Mouse (Mus musculus) thymus, adult 18-20 months (tissue): Measurements from ENCODE around the gene Tcam1.
"Not testable (repeated sequence)": the region's sequence is repeated elsewhere in the genome, so short reads cannot be mapped to it uniquely, and the experiment has no call there.

Experiments
- DNase-seq, 2 experiments: peaks; one replicate each; pipeline ENCODE4 v3.0.0; 2022; ENCODE audit warnings: mixed read lengths in 2 of 2

The Tcam1 gene

GRCm38 (mm10) chr11:106276454-106276853 is at the start of gene Tcam1:
Gene Tcam1, plus strand, starts transcription at chr11:106276672.
- peak; percentile 82 to 83 for DNase-seq

DNA sequence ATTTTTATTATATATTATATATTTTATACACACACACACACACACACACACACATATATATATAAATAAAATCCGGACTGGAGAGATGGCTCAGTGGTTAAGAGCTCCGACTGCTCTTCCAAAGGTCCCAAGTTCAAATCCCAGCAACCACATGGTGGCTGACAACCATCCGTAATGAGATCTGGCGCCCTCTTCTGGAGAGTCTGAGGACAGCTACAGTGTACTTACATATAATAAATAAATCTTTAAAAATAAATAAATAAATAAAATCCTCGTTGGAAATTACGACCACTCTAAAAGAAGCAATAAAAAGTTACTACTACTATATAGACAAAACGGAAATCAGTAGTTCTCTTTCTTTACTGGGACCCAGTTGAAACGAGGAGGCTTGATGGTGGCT is 42.5 kb upstream of the Tcam1 start:
- DNase-seq: not testable (repeated sequence)

DNA sequence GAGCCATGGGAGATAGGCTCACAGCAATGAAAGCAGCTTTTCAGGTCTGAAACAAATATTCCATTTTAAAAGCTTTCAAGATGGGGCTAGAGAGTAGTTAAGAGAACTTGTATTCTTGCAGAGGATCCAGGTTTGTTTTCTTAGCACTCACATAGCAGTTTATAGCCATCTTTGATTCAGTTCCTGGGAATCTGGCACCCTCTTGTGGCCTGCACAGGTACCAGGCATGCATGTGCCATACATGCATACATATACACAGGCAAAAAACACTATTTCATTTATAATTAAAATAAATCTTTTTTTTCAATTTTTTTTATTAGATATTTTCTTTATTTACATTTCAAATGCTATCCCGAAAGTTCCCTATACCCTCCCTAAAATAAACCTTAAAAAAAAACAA is 29.6 kb upstream of the Tcam1 start:
- no peak for DNase-seq

DNA sequence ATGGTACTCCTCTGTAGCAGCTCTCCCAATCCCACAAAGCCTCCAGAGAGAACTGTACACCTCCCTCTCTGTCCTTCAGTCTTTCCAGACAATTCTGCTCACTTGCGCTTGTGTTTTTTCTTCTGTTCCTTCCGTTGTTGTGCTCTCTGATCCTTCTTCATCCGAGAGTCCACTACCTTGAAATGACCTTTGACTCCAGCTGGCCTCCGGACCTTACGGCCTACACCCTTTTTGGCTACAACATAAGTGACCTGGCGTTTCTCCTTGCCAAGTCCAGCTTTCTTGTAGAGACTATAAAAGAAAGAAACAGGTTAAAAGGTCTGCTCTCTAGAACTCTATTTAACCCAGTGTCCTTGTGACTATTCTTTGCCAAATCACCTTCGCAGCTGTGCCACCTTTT is 27.1 kb upstream of the Tcam1 start:
- DNase-seq: no peak

DNA sequence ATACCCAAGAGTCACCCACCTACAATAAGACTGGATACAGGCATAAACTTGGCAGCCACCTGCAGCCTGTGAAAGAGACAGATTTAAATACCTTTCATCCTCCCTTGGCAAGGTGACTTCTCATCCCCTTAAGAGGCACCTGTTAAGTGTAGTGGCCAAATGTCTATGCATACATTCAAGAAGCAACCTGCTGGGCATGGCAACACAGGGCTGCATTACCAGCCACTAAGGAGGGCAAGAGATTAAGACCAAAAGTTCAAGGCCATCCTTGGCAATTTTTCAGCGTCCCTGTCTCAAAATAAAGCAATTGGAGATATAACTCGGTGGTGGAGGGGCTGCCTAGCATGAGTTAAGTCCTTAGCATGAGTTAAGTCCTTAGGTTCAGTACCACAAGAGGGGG is 21.7 kb upstream of the Tcam1 start:
- no peak for DNase-seq

DNA sequence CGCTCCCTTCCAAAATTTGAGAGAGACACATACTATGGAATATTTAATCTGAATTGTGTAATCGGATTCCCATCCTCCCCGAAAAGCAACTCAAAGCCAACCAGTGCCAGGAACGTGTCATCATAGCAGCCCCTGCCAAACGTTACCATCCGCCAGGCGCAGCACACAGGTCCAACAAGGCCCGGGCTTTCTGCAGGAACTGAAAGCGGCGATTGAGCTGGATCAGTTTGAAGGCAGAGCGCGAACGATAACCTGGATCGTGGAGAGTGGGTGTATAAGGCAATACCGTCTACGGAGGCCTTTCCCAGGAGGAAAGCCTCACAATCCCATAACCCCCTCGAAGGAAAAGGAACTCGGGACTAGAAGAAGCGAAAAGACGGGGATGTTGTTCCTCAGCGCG is 21.3 kb upstream of the Tcam1 start:
- DNase-seq: no peak

DNA sequence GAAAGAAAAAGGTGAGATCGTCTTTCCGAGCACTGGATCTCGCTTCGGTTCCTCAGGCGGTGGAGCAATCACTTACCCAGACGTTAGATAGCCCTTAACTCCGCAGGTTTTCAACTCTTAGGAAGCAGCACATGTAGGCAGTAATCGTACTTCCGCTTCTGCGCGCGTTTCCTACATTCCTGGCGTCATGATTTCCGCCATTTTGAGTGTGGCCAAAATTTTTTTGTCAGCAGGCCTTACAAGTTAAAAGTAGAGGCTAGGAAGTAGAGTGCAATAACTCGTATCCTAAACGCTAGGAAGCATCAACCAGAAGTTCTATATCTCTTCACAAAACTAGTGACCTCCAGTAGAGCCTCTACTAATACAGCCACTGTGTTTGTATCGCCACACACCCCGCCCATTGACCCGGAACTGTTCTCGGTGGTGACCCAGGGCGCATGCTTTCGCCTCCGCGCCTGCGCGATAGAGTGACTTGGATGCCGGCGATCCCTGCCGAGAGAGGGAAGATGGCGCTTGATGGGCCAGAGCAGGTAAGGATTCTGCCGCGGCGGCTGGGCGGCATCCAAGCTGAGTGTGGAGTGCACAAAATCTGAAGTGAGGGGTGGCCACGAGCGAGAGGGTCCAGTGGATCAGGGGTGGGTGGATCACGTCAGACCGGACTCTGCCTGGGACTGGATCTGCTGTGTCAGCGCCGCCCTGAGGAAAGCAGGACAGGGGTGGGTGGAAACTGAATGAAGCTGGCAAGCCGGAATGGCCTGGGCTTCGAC is 20.6 kb upstream of the Tcam1 start, which contains the start of the genes Ftsj3 and Psmc5:
TSS of gene Ftsj3 (minus strand) at position 395 of the 767 bp plus-strand sequence.
TSS of gene Psmc5 (plus strand) at position 470 of the 767 bp plus-strand sequence.
- DNase-seq: peak; percentile 93 to 96

DNA sequence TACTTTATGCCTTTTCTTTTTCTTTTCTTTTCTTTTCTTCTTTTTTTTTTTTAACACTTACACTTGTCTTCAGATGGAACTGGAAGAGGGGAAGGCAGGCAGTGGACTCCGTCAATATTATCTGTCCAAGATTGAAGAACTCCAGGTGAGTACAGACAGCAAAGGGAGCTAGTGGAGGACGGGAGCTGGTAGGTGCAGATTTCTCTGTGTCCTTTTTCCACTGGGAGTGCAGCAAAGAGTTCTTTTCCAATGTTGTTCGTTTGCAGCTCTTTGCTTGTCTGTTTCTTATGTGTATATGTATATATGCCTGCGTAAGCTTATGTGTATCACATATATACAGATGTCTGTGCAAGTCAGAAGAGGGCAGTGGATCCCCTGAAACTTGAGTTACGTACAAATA is 19.7 kb upstream of the Tcam1 start:
- no peak for DNase-seq

- no peak for DNase-seq
These were observed 15.5 kb upstream of the Tcam1 start for GRCm38 (mm10) chr11:106260826-106261450.

DNA sequence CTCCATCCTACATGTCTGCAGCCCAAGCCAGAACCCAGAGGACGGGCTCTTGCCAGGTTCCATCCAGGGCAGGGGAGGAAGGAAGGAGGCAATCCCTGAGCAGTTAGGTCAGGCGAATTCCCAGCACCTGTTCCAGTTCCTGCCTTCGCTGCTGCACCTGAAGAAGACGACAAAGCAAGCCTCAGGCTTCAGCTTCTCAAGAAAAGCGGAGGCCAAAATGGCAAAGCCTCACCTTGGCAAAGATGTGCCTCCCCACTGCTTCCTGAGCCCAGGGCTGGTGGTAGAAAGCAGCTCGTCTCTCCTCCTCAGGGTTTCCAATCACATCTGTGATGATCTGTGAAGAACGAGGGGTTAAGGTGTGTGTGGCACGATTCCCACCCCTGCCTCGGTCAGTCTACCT is 12.5 kb upstream of the Tcam1 start:
- no peak for DNase-seq

DNA sequence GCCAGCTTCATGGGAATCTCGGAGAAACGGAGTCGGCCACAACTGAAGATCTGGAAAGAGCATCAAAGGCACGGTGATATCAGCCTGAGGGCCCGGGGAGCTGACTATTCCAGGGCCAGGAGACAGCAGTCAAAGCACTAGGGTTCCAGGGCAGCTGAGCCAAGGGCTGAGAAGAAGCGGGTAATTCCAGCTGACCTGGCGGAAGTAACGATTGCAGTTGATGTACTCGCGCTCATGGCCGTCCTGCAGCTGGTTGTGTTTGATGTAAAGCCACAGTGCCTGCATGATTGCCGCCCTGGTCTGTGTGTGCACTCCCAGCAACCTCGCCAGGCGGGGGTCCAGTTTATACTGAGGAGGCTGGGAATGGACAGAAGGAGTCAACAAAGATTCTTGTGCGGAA is 11.5 kb upstream of the Tcam1 start:
- DNase-seq: no peak

GRCm38 (mm10) chr11:106265570-106265969 is 10.9 kb upstream of the Tcam1 start:
- DNase-seq: no peak

DNA sequence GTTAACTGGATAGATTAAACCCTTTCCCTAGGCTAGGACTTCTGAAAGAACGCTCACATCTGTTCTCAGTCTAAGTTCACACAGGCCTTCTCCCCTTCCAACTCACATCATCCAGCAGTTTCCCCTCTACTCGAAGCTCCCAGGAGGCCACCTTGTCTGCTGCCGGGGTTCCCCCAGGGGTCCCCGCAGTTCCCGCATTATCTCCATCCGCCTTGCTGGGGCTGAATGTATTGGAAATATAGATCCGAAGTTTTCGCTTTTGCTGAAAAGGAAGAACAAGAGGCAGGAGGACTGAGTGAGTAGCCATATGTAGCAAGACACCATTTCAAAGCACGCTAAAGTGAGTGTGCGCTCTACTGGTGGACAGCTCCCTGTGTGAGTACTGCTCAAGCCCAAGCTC is 10.0 kb upstream of the Tcam1 start:
- DNase-seq: no peak

GRCm38 (mm10) chr11:106267311-106267852 is 9.1 kb upstream of the Tcam1 start:
- no peak for DNase-seq

- no peak for DNase-seq
These were observed 8.6 kb upstream of the Tcam1 start for GRCm38 (mm10) chr11:106267871-106268270.

GRCm38 (mm10) chr11:106268326-106269059 is 8.0 kb upstream of the Tcam1 start:
- DNase-seq: no peak

DNA sequence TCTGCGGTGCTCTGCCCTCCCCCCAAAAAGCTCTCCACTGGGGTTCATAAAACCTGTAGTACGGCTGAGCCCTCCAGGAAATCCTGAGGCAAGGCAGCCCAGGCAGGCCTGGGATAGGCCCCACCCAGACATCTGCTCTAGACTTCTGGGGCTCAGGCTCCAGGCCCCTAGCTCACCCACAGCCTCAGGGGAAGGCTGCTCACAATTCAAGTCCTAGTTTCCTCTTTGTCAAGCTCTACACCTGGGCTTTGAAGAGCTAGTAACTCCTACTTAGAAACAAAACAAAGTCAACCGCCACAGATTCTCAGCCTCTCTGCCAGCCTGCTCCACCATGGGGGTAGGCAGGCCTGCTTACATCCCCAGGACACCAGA is 7.4 kb upstream of the Tcam1 start:
- DNase-seq: peak; percentile 71 to 81

DNA sequence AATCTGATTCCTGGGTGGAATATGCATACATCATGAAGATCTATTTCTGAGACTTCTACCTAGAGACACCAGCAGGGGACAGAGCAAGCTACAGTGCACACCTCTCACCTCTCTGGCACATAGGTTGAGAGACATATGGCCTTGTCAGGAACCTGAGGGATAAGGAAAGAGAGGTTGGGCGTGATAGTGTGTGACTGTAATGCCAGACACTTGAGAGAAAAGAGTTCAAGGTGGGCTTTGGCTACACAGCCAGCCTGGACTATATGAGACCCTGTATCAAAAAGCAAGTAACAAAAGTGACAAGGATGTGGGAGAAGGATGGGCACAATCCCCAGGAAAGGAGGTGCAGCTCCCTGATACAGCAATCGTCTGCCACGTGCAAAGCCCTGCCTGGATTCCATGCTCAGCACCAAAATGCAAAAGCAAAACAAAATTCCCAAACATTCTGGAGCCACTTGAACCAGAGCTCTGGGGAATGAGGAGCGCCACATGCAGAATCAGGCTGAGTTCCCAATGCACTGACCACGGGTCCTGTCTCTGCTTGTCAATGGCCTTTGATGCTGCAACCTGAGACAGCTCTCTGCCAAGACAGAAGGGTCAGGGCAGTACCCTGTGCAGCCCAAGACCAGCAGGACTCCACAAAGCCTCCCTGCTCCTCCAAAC is 5.2 kb upstream of the Tcam1 start:
- DNase-seq: no peak

GRCm38 (mm10) chr11:106271794-106272643 is 4.5 kb upstream of the Tcam1 start:
- DNase-seq: peak; percentile 40 to 48

DNA sequence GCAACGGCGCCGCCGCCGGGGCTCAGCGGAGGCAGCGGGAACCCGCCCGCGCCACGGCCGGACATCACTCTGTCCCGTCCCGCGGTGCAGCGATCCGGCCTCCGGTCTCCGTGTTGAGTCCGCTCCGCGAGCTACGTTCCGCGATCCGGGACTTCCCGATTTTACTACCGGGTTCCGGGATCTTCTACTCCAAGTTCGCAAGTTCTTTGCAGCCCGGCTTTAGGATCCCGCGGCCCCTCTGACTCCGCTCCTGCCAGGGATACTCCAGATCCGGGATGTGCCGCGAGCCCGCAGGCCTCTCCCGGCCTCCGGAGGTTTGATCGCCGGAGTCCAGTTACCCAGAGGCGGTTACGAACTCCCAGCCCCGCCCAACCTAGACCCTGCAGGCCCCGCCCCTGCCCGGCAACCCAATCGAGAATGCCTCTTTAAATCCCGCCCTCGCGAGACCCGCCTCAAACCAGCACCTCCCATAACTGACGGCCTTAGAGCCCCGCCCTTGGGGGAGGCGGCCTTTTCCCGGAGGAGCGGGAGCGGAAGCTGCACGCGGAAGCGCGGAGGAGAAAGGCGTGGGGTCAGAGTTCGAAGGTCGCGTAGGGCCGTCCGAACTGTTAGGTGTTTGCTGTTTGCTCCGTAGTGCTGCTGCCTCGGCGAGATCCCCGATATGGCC is 3.7 kb upstream of the Tcam1 start, which contains the start of gene Smarcd2:
TSS of gene Smarcd2 (minus strand) at position 329 of the 667 bp plus-strand sequence.
- DNase-seq: peak; percentile 99

DNA sequence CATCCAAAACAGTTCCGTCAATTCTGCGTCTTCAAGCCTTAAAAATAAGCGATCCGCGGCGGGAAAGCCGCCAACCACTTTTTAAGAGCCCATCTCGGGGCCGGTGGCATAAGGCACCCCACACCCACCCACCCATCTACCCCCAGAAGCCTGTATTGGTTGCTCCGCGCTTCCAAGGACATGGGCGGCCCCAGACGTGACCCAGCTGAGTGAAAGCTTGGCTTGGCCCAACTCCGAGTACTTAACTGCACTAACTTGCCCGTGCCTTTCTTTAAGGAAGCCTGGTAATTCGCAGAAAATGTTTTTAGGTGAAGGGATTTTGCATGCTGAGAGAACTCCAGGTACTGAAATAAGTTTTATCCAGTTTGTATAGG is 3.2 kb upstream of the Tcam1 start:
- no peak for DNase-seq
